Mouse (Mus musculus): ENCODE measurements around the gene Ogdh.

DNA sequence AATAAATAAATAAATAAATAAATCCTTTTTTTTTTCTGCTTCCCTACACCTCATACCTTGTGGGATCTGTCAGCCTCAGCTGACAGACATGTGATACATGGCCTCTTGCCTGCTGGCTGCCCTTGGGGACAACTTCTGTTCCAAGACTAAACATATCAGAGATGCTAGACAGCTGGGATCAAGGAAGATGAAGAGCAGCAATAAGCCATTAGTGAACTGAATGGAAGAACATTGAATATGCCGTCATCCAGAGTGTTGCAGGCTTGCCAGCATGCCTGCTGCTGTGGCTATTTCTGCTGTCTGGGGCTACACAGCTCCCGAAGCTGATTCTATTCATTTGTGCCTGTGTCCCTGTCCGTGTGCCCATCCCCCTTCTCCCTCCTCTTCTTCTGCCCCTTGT, 8.5 kb upstream of the Ogdh start:
- TF ChIP-seq CTCF (IDR thresholded peaks at IDR 0.05; ENCODE audit: borderline replicate concordance, control insufficient read depth, extremely low read depth, insufficient read depth, low read length, poor library complexity) (no peak), POLR2A (IDR thresholded peaks at IDR 0.05; ENCODE audit: control insufficient read depth, extremely low read depth, insufficient read depth, low read length, poor library complexity) (no peak)
